Mouse (Mus musculus) MEL (cell line): ENCODE measurements around the gene B3gat3. TPM values are rescaled to one million over a fixed set of nuclear protein-coding genes. Genes with fewer than 3 reads are reported as not detected.

ENCODE experiments used
- DNase-seq: peaks from one replicate; pipeline ENCODE4 v3.0.0; 2011; ENCODE audit warnings: low read depth, low spot score
- H3K27ac ChIP-seq: 2 replicates; pipeline ENCODE4 v1.5.1; 2012; ENCODE audit warnings: low read depth, mild to moderate bottlenecking, control low read depth, low read length, moderate library complexity; ENCODE audit not compliant: control insufficient read depth
- H3K27me3 ChIP-seq, 2 experiments: fragments of 150-350 bp in 1 of 2; sonication (generic) in 1 of 2; 2 replicates each; pipeline ENCODE4 v1.6.1; 2012; ENCODE audit warnings: low read length in 2 of 2, mild to moderate bottlenecking in 2 of 2, improper control_type of control experiment in 1 of 2, moderate library complexity in 1 of 2; ENCODE audit not compliant: insufficient read depth in 2 of 2, control insufficient read depth in 1 of 2
- H3K36me3 ChIP-seq, 2 experiments: 2 replicates each; pipeline ENCODE4 v1.6.1; 2012 to 2014; ENCODE audit warnings: low read length in 2 of 2, improper control_type of control experiment in 1 of 2, inconsistent platforms in 1 of 2, mild to moderate bottlenecking in 1 of 2; ENCODE audit not compliant: insufficient read depth in 2 of 2, control insufficient read depth in 1 of 2
- H3K4me1 ChIP-seq, 2 experiments: fragments of 150-350 bp in 1 of 2; sonication (generic) in 1 of 2; 2 replicates each; pipeline ENCODE4 v1.6.1; 2012; ENCODE audit warnings: low read length in 2 of 2, improper control_type of control experiment in 1 of 2, mild to moderate bottlenecking in 1 of 2; ENCODE audit not compliant: insufficient read depth in 2 of 2, control insufficient read depth in 1 of 2
- H3K4me3 ChIP-seq, 2 experiments: fragments of 150-350 bp in 1 of 2; sonication (generic) in 1 of 2; 2 replicates each; pipeline ENCODE4 v1.5.1; 2012; ENCODE audit warnings: low read depth in 2 of 2, low read length in 2 of 2, mild to moderate bottlenecking in 2 of 2, moderate library complexity in 2 of 2, control low read depth in 1 of 2, improper control_type of control experiment in 1 of 2; ENCODE audit not compliant: control insufficient read depth in 1 of 2, insufficient read depth in 1 of 2
- H3K79me2 ChIP-seq: 2 replicates; pipeline ENCODE4 v1.6.1; 2012; ENCODE audit warnings: mild to moderate bottlenecking, low read length, moderate library complexity; ENCODE audit not compliant: control insufficient read depth, poor library complexity, insufficient read depth
- H3K9ac ChIP-seq: 2 replicates; pipeline ENCODE4 v1.6.1; 2012; ENCODE audit warnings: low read depth, mild to moderate bottlenecking, control low read depth, low read length, moderate library complexity; ENCODE audit not compliant: control insufficient read depth, poor library complexity, severe bottlenecking
- H3K9me3 ChIP-seq: fragments of 150-350 bp; sonication (generic); replicated peaks from 2 replicates; pipeline ENCODE4 v1.6.1; 2012; ENCODE audit warnings: mild to moderate bottlenecking, low read length, improper control_type of control experiment, moderate library complexity; ENCODE audit not compliant: insufficient read depth
- CHD1 ChIP-seq: IDR thresholded peaks from 2 replicates; pipeline ENCODE4 v1.6.1; 2012; ENCODE audit warnings: low read depth, mild to moderate bottlenecking, inconsistent platforms, low read length, improper control_type of control experiment
- CTCF ChIP-seq, 3 experiments: IDR thresholded peaks in 2 of 3; conservative IDR thresholded peaks in 1 of 3; 2 replicates each; pipeline ENCODE4 v1.5.1; 2011 to 2012; ENCODE audit warnings: low read length in 3 of 3, low read depth in 2 of 3, mild to moderate bottlenecking in 2 of 3, improper control_type of control experiment in 1 of 3, inconsistent platforms in 1 of 3, mixed read lengths in 1 of 3, moderate library complexity in 1 of 3; ENCODE audit not compliant: control insufficient read depth in 1 of 3, insufficient read depth in 1 of 3, poor library complexity in 1 of 3, severe bottlenecking in 1 of 3
- E2F4 ChIP-seq: IDR thresholded peaks from 2 replicates; pipeline ENCODE4 v1.6.1; 2011; ENCODE audit warnings: low read depth, low read length, improper control_type of control experiment, borderline replicate concordance
- ELF1 ChIP-seq: IDR thresholded peaks from 2 replicates; pipeline ENCODE4 v1.6.1; 2014; ENCODE audit warnings: low read depth, mild to moderate bottlenecking, inconsistent platforms, low read length, improper control_type of control experiment, moderate library complexity
- EP300 ChIP-seq, 2 experiments: IDR thresholded peaks; 2 replicates each; pipeline ENCODE4 v1.6.1; 2011; ENCODE audit warnings: improper control_type of control experiment in 2 of 2, low read length in 2 of 2, low read depth in 1 of 2, mild to moderate bottlenecking in 1 of 2
- ETS1 ChIP-seq: IDR thresholded peaks from 2 replicates; pipeline ENCODE4 v1.6.1; 2012; ENCODE audit warnings: low read depth, mild to moderate bottlenecking, inconsistent platforms, low read length, improper control_type of control experiment, moderate library complexity
- GABPA ChIP-seq: IDR thresholded peaks from 2 replicates; pipeline ENCODE4 v1.6.1; 2012; ENCODE audit warnings: low read depth, mild to moderate bottlenecking, inconsistent platforms, low read length, improper control_type of control experiment, moderate library complexity
- GATA1 ChIP-seq: IDR thresholded peaks from 2 replicates; pipeline ENCODE4 v1.6.1; 2011; ENCODE audit warnings: low read depth, low read length, improper control_type of control experiment
- HCFC1 ChIP-seq: IDR thresholded peaks from 2 replicates; pipeline ENCODE4 v1.6.1; 2012; ENCODE audit warnings: low read depth, mild to moderate bottlenecking, inconsistent platforms, low read length, improper control_type of control experiment, moderate library complexity
- KAT2A ChIP-seq: conservative IDR thresholded peaks from 2 replicates; pipeline ENCODE4 v1.6.1; 2012; ENCODE audit warnings: low read depth, low read length, improper control_type of control experiment, inconsistent platforms
- MAFK ChIP-seq: IDR thresholded peaks from 2 replicates; pipeline ENCODE4 v1.6.1; 2011; ENCODE audit warnings: low read depth, mild to moderate bottlenecking, low read length, improper control_type of control experiment, borderline replicate concordance
- MAZ ChIP-seq: IDR thresholded peaks from 2 replicates; pipeline ENCODE4 v1.6.1; 2012; ENCODE audit warnings: low read depth, mild to moderate bottlenecking, inconsistent platforms, low read length, improper control_type of control experiment
- MEF2A ChIP-seq: IDR thresholded peaks from 2 replicates; pipeline ENCODE4 v1.6.1; 2014; ENCODE audit warnings: low read depth, mild to moderate bottlenecking, inconsistent platforms, low read length, improper control_type of control experiment; ENCODE audit not compliant: poor library complexity, insufficient replicate concordance, severe bottlenecking; ENCODE audit errors: extremely low read depth
- MXI1 ChIP-seq: IDR thresholded peaks from 2 replicates; pipeline ENCODE4 v1.6.1; 2011; ENCODE audit warnings: mild to moderate bottlenecking, low read depth, low read length, improper control_type of control experiment
- MYB ChIP-seq: IDR thresholded peaks from 2 replicates; pipeline ENCODE4 v1.6.1; 2011; ENCODE audit warnings: mild to moderate bottlenecking, low read depth, low read length, improper control_type of control experiment
- NELFE ChIP-seq: IDR thresholded peaks from 2 replicates; pipeline ENCODE4 v1.6.1; 2011; ENCODE audit warnings: low read depth, low read length, improper control_type of control experiment
- NRF1 ChIP-seq: IDR thresholded peaks from 2 replicates; pipeline ENCODE4 v1.6.1; 2014; ENCODE audit warnings: low read depth, mild to moderate bottlenecking, inconsistent platforms, low read length, improper control_type of control experiment, moderate library complexity; ENCODE audit not compliant: poor library complexity, insufficient read depth, severe bottlenecking
- POLR2A ChIP-seq, 2 experiments: IDR thresholded peaks; 2 replicates each; pipeline ENCODE4 v1.6.1; 2011 to 2012; ENCODE audit warnings: low read length in 2 of 2, mild to moderate bottlenecking in 2 of 2, control low read depth in 1 of 2, improper control_type of control experiment in 1 of 2, low read depth in 1 of 2, moderate library complexity in 1 of 2; ENCODE audit not compliant: control insufficient read depth in 1 of 2, insufficient read depth in 1 of 2, poor library complexity in 1 of 2
- RAD21 ChIP-seq: IDR thresholded peaks from 2 replicates; pipeline ENCODE4 v1.6.1; 2011; ENCODE audit warnings: mild to moderate bottlenecking, low read depth, low read length, improper control_type of control experiment
- RCOR1 ChIP-seq: IDR thresholded peaks from 2 replicates; pipeline ENCODE4 v1.6.1; 2012; ENCODE audit warnings: low read depth, mild to moderate bottlenecking, inconsistent platforms, low read length, improper control_type of control experiment
- SIN3A ChIP-seq: IDR thresholded peaks from 2 replicates; pipeline ENCODE4 v1.6.1; 2012; ENCODE audit warnings: low read length, improper control_type of control experiment, inconsistent platforms
- SMC3 ChIP-seq: IDR thresholded peaks from 2 replicates; pipeline ENCODE4 v1.6.1; 2011; ENCODE audit warnings: low read depth, low read length, improper control_type of control experiment
- TAL1 ChIP-seq: IDR thresholded peaks from 2 replicates; pipeline ENCODE4 v1.6.1; 2012; ENCODE audit warnings: mild to moderate bottlenecking, inconsistent platforms, low read length, moderate library complexity, mixed read lengths
- TBP ChIP-seq: IDR thresholded peaks from 2 replicates; pipeline ENCODE4 v1.8.0; 2011; ENCODE audit warnings: low read depth, low read length, improper control_type of control experiment
- TCF12 ChIP-seq: IDR thresholded peaks from 2 replicates; pipeline ENCODE4 v1.6.1; 2014; ENCODE audit warnings: low read depth, mild to moderate bottlenecking, inconsistent platforms, low read length, improper control_type of control experiment, moderate library complexity
- USF1 ChIP-seq: IDR thresholded peaks from 2 replicates; pipeline ENCODE4 v1.6.1; 2014; ENCODE audit warnings: low read depth, mild to moderate bottlenecking, inconsistent platforms, low read length, improper control_type of control experiment, moderate library complexity
- USF2 ChIP-seq, 2 experiments: IDR thresholded peaks; 2 replicates each; pipeline ENCODE4 v1.6.1; 2011 to 2012; ENCODE audit warnings: improper control_type of control experiment in 2 of 2, low read length in 2 of 2, borderline replicate concordance in 1 of 2, inconsistent platforms in 1 of 2, low read depth in 1 of 2, mild to moderate bottlenecking in 1 of 2; ENCODE audit not compliant: insufficient read depth in 1 of 2
- ZC3H11A ChIP-seq: IDR thresholded peaks from 2 replicates; pipeline ENCODE4 v1.6.1; 2012; ENCODE audit warnings: low read depth, mild to moderate bottlenecking, inconsistent platforms, low read length, improper control_type of control experiment
- ZKSCAN1 ChIP-seq: IDR thresholded peaks from 2 replicates; pipeline ENCODE4 v1.6.1; 2012; ENCODE audit warnings: low read depth, mild to moderate bottlenecking, inconsistent platforms, low read length, improper control_type of control experiment, moderate library complexity
- ZMIZ1 ChIP-seq: IDR thresholded peaks from 2 replicates; pipeline ENCODE4 v1.6.1; 2012; ENCODE audit warnings: low read depth, mild to moderate bottlenecking, inconsistent platforms, low read length, improper control_type of control experiment, moderate library complexity
- ZNF384 ChIP-seq: IDR thresholded peaks from 2 replicates; pipeline ENCODE4 v1.6.1; 2012; ENCODE audit warnings: low read depth, mild to moderate bottlenecking, inconsistent platforms, low read length, improper control_type of control experiment
- polyA plus RNA-seq, 2 experiments: library from polyadenylated mRNA; stranded (reverse) in 1 of 2; unstranded in 1 of 2; fragments of >175 nt in 1 of 2; fragments of >200 nt in 1 of 2; gene quantifications; 2 replicates each; pipeline versions ENCODE4 v1.2.1 to v1.2.4; 2012; ENCODE audit warnings: low replicate concordance in 2 of 2, low read depth in 1 of 2; ENCODE audit not compliant: insufficient read length in 2 of 2, insufficient read depth in 1 of 2, missing spikeins in 1 of 2
- total RNA-seq: library from RNA; depleted of rRNA; stranded (reverse); fragments of 300-350 nt; gene quantifications from 2 replicates; pipeline ENCODE4 v1.2.3, GENCODE M21; 2012

B3gat3 gene
- total and polyA plus RNA-seq, 3 experiments: 26.2 to 35.4 TPM; not detected in 1

DNA sequence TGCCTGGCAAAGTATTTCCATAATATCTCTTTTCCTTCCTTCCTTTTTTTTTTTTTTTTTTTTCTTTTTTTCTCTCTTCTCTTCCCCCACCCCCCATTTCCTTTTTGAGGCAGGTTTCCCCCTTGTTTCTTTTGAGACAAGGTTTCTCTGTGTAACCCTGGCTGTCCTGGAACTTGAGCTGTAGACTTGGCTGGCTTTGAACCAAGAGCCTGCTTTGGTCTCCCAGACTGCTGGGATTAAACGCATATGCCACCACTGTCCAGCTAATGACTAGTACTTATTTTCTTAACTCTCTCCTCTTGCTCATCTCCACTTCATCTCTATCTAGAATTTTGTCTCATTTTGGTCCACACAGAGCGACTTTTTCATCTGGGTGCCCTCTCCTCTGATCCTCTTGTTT lies 22.9 kb downstream of the B3gat3 start:
- Histone ChIP-seq H3K79me2 (peaks cover 38% of the 10 kb centered on the region), H3K36me3 (peaks cover 14 to 45% of the 10 kb centered on the region in 2 experiments), H3K27ac (peak overlapping the region; percentile 92), H3K9ac (peak overlapping the region; percentile 92), H3K4me3 (peak overlapping the region; percentile 85 to 99), H3K9me3 (no peaks in the 10 kb centered on the region), H3K27me3 (no peaks in the 10 kb centered on the region), H3K4me1 (peaks cover 11 to 36% of the 10 kb centered on the region in 2 experiments)
- peak; percentile 43 for DNase-seq
- TF ChIP-seq ZNF384: peak; percentile 53; the same call in 1 of the 2 replicates
- no peak for TF ChIP-seq MYB

DNA sequence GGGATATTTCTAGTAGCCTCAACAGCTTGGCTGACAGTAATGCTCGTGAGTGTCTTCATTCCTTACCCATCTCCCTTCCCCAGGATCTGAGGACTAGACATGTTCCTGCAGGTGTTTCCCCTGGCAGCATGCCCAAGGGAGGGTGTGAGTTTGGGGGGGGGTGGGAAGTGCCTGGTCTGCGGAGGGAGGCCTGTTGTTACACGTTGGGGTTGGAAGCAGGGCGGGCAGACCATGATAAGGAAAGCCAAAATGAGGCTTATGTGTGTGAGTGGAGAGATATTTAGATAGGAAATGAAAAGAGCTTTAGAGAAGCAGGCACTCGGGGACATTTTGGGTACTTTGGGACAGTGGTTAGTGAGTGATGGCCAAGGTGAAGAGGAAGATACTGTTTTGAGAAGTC lies 23.9 kb downstream of the B3gat3 start:
- peak overlapping the region; percentile 15 to 85; a peak in 3 of 4 replicates for H3K4me3 ChIP-seq
- H3K79me2 ChIP-seq: peaks cover 38% of the 10 kb centered on the region
- H3K27me3 ChIP-seq: no peaks in the 10 kb centered on the region
- no peaks in the 10 kb centered on the region for H3K9me3 ChIP-seq
- H3K9ac ChIP-seq: peak overlapping the region; percentile 92
- peaks cover 16 to 48% of the 10 kb centered on the region in 2 experiments for H3K36me3 ChIP-seq
- peak overlapping the region; percentile 92 for H3K27ac ChIP-seq
- peak; percentile 91 for DNase-seq
- H3K4me1 ChIP-seq: peaks cover 11 to 37% of the 10 kb centered on the region in 2 experiments
- 0 out of 2 replicates have a peak, but pooled peaks have one; percentile 4 for TF ChIP-seq ZC3H11A
- TF ChIP-seq USF1: no peak
- TF ChIP-seq ZNF384: no peak
- TF ChIP-seq ETS1: peak; percentile 95
- peak; percentile 37; the same call in 1 of the 2 replicates for TF ChIP-seq ELF1
- peak; percentile 93 for TF ChIP-seq MXI1
- TF ChIP-seq TBP: 0 out of 2 replicates have a peak, but pooled peaks have one; percentile 35
- TF ChIP-seq MEF2A: 0 out of 2 replicates have a peak, but pooled peaks have one; percentile 55
- no peak for TF ChIP-seq SMC3
- peak; percentile 80 for TF ChIP-seq TAL1
- TF ChIP-seq E2F4: no peak
- TF ChIP-seq HCFC1: peak; percentile 60
- 0 out of 2 replicates have a peak, but pooled peaks have one; percentile 42 for TF ChIP-seq ZMIZ1
- no peak for TF ChIP-seq NELFE
- TF ChIP-seq RAD21: no peak
- no peak for TF ChIP-seq USF2 (IDR thresholded peaks at IDR 0.05; ENCODE audit: borderline replicate concordance in 1 of 2, insufficient read depth in 1 of 2, low read depth in 1 of 2, low read length in 2 of 2)
- TF ChIP-seq SIN3A: peak; percentile 92
- no peak for TF ChIP-seq ZKSCAN1
- peak; percentile 93 for TF ChIP-seq MAZ
- peak; percentile 95 for TF ChIP-seq TCF12
- peak; percentile 87 for TF ChIP-seq GATA1
- TF ChIP-seq MYB: 0 out of 2 replicates have a peak, but pooled peaks have one; percentile 26
- TF ChIP-seq CHD1: no peak
- TF ChIP-seq MAFK: no peak
- no peak for TF ChIP-seq POLR2A (IDR thresholded peaks at IDR 0.05; ENCODE audit: control insufficient read depth in 1 of 2, insufficient read depth in 1 of 2, low read depth in 1 of 2, low read length in 2 of 2, poor library complexity in 1 of 2)
- TF ChIP-seq GABPA: no peak
- no peak for TF ChIP-seq CTCF (IDR thresholded peaks at IDR 0.05 in 2 of 3, conservative IDR thresholded peaks at IDR 0.05 in 1 of 3; ENCODE audit: control insufficient read depth in 1 of 3, insufficient read depth in 1 of 3, low read depth in 2 of 3, low read length in 3 of 3, poor library complexity in 1 of 3, severe bottlenecking in 1 of 3)
- peak; percentile 63 for TF ChIP-seq RCOR1
- TF ChIP-seq NRF1: no peak
- TF ChIP-seq EP300 (IDR thresholded peaks at IDR 0.05; ENCODE audit: low read depth in 1 of 2, low read length in 2 of 2): peak; percentile 67 to 92; a peak in 3 of 4 replicates
- no peak; the same call in 1 of the 2 replicates for TF ChIP-seq KAT2A
